Mouse (Mus musculus) ES-E14 (cell line): ENCODE results near the gene Trim28.
A peak's percentile ranks its signal among the peaks of the same experiment; 100 is the strongest.

Experiments
- CHD2 ChIP-seq: IDR thresholded peaks from 2 replicates; pipeline ENCODE4 v1.6.1; 2014; ENCODE audit warnings: mild to moderate bottlenecking, low read depth, low read length, inconsistent platforms
- HCFC1 ChIP-seq: IDR thresholded peaks from 2 replicates; pipeline ENCODE4 v1.6.1; 2012; ENCODE audit warnings: low read length, inconsistent platforms, borderline replicate concordance; ENCODE audit not compliant: insufficient read depth
- ZNF384 ChIP-seq: IDR thresholded peaks from 2 replicates; pipeline ENCODE4 v1.6.1; 2012; ENCODE audit warnings: low read depth, low read length, inconsistent platforms

- TF ChIP-seq ZNF384, result peak; percentile 99
- TF ChIP-seq HCFC1, result peak; percentile 90
- peak; percentile 58; the same call in 1 of the 2 replicates for TF ChIP-seq CHD2
These were observed 55.5 kb downstream of the Trim28 start, which contains the start of gene Mzf1 for GRCm38 (mm10) chr7:13054287-13055010.
